26 mouse cellular contexts compared by ENCODE assay signal in the genomic region with DNA sequence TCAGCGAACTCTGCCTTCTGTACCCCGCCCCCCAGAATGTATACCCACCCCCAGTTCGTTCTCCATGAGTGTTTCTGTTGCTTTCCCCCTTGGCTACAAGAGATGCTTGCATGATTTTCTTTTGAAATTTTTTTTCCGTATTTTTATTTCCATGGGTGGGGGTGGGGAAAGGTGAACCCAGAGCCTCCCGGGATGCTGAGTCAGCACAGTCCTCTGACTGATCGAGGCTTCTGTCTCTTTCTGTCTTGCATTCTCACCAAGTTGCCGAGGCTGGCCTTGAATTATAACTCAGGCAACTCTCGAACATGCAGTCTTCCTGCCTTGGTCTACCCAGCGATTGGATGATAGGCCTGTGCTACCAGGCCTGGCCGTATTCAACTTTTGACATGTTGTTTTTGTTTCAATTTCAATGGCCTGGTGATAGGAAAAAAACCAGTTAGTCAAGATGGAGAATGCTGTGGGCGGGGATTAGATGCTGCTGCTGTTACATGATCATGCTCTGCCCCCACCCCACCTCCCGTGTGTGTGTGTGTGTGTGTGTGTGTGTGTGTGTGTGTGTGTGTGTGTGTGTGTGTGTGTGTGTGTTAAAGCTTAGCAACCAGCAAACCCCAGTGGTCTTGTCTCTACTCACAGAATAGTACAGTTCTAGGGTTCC. TPM values are rescaled to one million over a fixed set of nuclear protein-coding genes. Genes with fewer than 3 reads are reported as not detected.
A peak's percentile ranks its signal among the peaks of the same experiment; 100 is the strongest.
DNase-seq lines count a peak whose midpoint lies in the region; ATAC-seq and TF ChIP-seq lines count a peak whose summit lies in the region.
"Had no signal": no experiment of that assay in that cellular context is flagged by ENCODE, and none has a peak within 500 bp of the region (broad histone marks: within the 10 kb centered on the region; RNA-seq: fewer than 3 reads in every experiment).

No protein-coding gene starts in this region.

- no peaks in the 10 kb centered on the region for H3K79me2 ChIP-seq in heart, adult 2 months (replicated peaks; ENCODE audit: control insufficient read depth, insufficient read depth, low read length)

- no peaks in the 10 kb centered on the region for H3K9me3 ChIP-seq in hindbrain, embryonic 10.5 days
- no peaks in the 10 kb centered on the region for H3K9me3 ChIP-seq in hindbrain, embryonic 16.5 days (ENCODE audit: control insufficient read depth, low read length)
- no peaks in the 10 kb centered on the region for H3K9me3 ChIP-seq in midbrain, embryonic 14.5 days (ENCODE audit: control insufficient read depth, low read length)
- H3K9me3 ChIP-seq in midbrain, embryonic 10.5 days (replicated peaks) = no peaks in the 10 kb centered on the region
- H3K9me3 ChIP-seq in embryonic facial prominence, embryonic 15.5 days (replicated peaks) = no peaks in the 10 kb centered on the region
- H3K9me3 ChIP-seq: midbrain, embryonic 12.5 days had no signal

- DNase-seq in hindbrain, embryonic 10.5 days (ENCODE audit: low spot score) = no peak
- peak; percentile 15 for DNase-seq in midbrain, embryonic 14.5 days
- DNase-seq in midbrain, embryonic 10.5 days (ENCODE audit: low spot score) = no peak
- no peak for DNase-seq in heart, adult 2 months
- no peak for DNase-seq in adrenal gland, adult 8-10 months
- no peak for DNase-seq in embryo, embryonic 9.5 days (ENCODE audit: extremely low spot score)
- DNase-seq: cerebellum, postnatal 14 days; embryo, embryonic 11 days; lung, embryonic 14.5 days; lung, postnatal 4 days; right cerebral cortex, postnatal 14 days; thymus, postnatal 4 days had no signal

- TF ChIP-seq EP300 in heart, adult 2 months (IDR thresholded peaks at IDR 0.05; ENCODE audit: insufficient read depth, low read depth, low read length) = no peak

- intact Hi-C loops in heart, adult 2 months (cut with DNase I) = no loop called here

- H3K27me3 ChIP-seq in hindbrain, embryonic 10.5 days (ENCODE audit: insufficient read depth, poor library complexity, severe bottlenecking) = no peaks in the 10 kb centered on the region
- H3K27me3 ChIP-seq in hindbrain, embryonic 16.5 days (replicated peaks; ENCODE audit: control insufficient read depth, insufficient read depth, low read length) = no peaks in the 10 kb centered on the region
- no peaks in the 10 kb centered on the region for H3K27me3 ChIP-seq in midbrain, embryonic 14.5 days (ENCODE audit: control insufficient read depth, insufficient read depth, low read length)
- no peaks in the 10 kb centered on the region for H3K27me3 ChIP-seq in midbrain, embryonic 10.5 days (ENCODE audit: low read depth, poor library complexity, severe bottlenecking)
- H3K27me3 ChIP-seq in embryonic facial prominence, embryonic 15.5 days = no peaks in the 10 kb centered on the region
- H3K27me3 ChIP-seq in heart, adult 2 months (ENCODE audit: control insufficient read depth, insufficient read depth, low read length) = no peaks in the 10 kb centered on the region
- H3K27me3 ChIP-seq: midbrain, embryonic 12.5 days had no signal

- H3K9ac ChIP-seq in hindbrain, embryonic 16.5 days (ENCODE audit: low read depth, low read length) = no peak overlapping the region
- H3K9ac ChIP-seq in midbrain, embryonic 14.5 days (replicated peaks; ENCODE audit: low read length) = no peak overlapping the region
- H3K9ac ChIP-seq in embryonic facial prominence, embryonic 15.5 days = no peak overlapping the region
- H3K9ac ChIP-seq in heart, adult 2 months (ENCODE audit: low read depth, low read length) = no peak overlapping the region
- H3K9ac ChIP-seq: lung, embryonic 14.5 days; midbrain, embryonic 12.5 days had no signal

- H3K27ac ChIP-seq in hindbrain, embryonic 10.5 days = peak overlapping the region; percentile 24; the same call in 1 of the 2 replicates
- H3K27ac ChIP-seq in hindbrain, embryonic 16.5 days (ENCODE audit: low read depth, low read length) = no peak overlapping the region
- peak overlapping the region; percentile 52; the same call in 1 of the 2 replicates for H3K27ac ChIP-seq in midbrain, embryonic 14.5 days (replicated peaks; ENCODE audit: low read depth, low read length)
- H3K27ac ChIP-seq in midbrain, embryonic 10.5 days (replicated peaks) = no peak overlapping the region
- no peak overlapping the region; the same call in 1 of the 2 replicates for H3K27ac ChIP-seq in embryonic facial prominence, embryonic 15.5 days (replicated peaks)
- no peak overlapping the region for H3K27ac ChIP-seq in heart, adult 2 months
- H3K27ac ChIP-seq: midbrain, embryonic 12.5 days had no signal

- H3K4me2 ChIP-seq in hindbrain, embryonic 16.5 days (ENCODE audit: low read length) = no peak overlapping the region
- no peak overlapping the region for H3K4me2 ChIP-seq in midbrain, embryonic 14.5 days (ENCODE audit: low read length)
- H3K4me2 ChIP-seq in embryonic facial prominence, embryonic 15.5 days (replicated peaks) = peak overlapping the region; percentile 30
- H3K4me2 ChIP-seq: lung, embryonic 14.5 days; midbrain, embryonic 12.5 days had no signal

- no peak overlapping the region for H3K4me3 ChIP-seq in hindbrain, embryonic 10.5 days
- no peak overlapping the region for H3K4me3 ChIP-seq in hindbrain, embryonic 16.5 days (ENCODE audit: low read length)
- H3K4me3 ChIP-seq in midbrain, embryonic 14.5 days (replicated peaks; ENCODE audit: low read depth, low read length) = no peak overlapping the region
- H3K4me3 ChIP-seq in midbrain, embryonic 10.5 days = no peak overlapping the region
- no peak overlapping the region for H3K4me3 ChIP-seq in embryonic facial prominence, embryonic 15.5 days (replicated peaks)
- H3K4me3 ChIP-seq in heart, adult 2 months = no peak overlapping the region
- H3K4me3 ChIP-seq: midbrain, embryonic 12.5 days had no signal

- WGBS in hindbrain, embryonic 10.5 days = 81% methylated on average over 12 of the region's 12 CpGs
- 79% methylated on average over 12 of the region's 12 CpGs for WGBS in hindbrain, embryonic 16.5 days
- 82% methylated on average over 12 of the region's 12 CpGs for WGBS in midbrain, embryonic 14.5 days
- 89% methylated on average over 12 of the region's 12 CpGs for WGBS in midbrain, embryonic 10.5 days
- 61% methylated on average over 12 of the region's 12 CpGs for WGBS in embryonic facial prominence, embryonic 15.5 days
- WGBS in heart, adult 2 months = 77% methylated on average over 12 of the region's 12 CpGs

- no peaks in the 10 kb centered on the region for H3K36me3 ChIP-seq in hindbrain, embryonic 10.5 days
- H3K36me3 ChIP-seq in hindbrain, embryonic 16.5 days (ENCODE audit: control insufficient read depth, insufficient read depth, low read length) = no peaks in the 10 kb centered on the region
- H3K36me3 ChIP-seq in midbrain, embryonic 14.5 days (ENCODE audit: control insufficient read depth, insufficient read depth, low read length) = no peaks in the 10 kb centered on the region
- H3K36me3 ChIP-seq in midbrain, embryonic 10.5 days = no peaks in the 10 kb centered on the region
- no peaks in the 10 kb centered on the region for H3K36me3 ChIP-seq in embryonic facial prominence, embryonic 15.5 days
- no peaks in the 10 kb centered on the region for H3K36me3 ChIP-seq in heart, adult 2 months (ENCODE audit: control insufficient read depth, insufficient read depth, low read length)
- H3K36me3 ChIP-seq: midbrain, embryonic 12.5 days had no signal

- TF ChIP-seq CTCF in heart, adult 2 months (IDR thresholded peaks at IDR 0.05) = no peak

- ATAC-seq in hindbrain, embryonic 16.5 days = no peak
- no peak for ATAC-seq in midbrain, embryonic 14.5 days (ENCODE audit: low FRiP score, low TSS enrichment)
- ATAC-seq in embryonic facial prominence, embryonic 15.5 days (ENCODE audit: insufficient number of reproducible peaks, low FRiP score, low TSS enrichment, low read depth) = no peak
- ATAC-seq: intestine, embryonic 16.5 days had no signal

- no peak for TF ChIP-seq POLR2A in heart, adult 2 months (IDR thresholded peaks at IDR 0.05; ENCODE audit: insufficient read depth, low read depth, low read length)

- H3K4me1 ChIP-seq in hindbrain, embryonic 10.5 days (replicated peaks) = peaks cover 16% of the 10 kb centered on the region
- no peaks in the 10 kb centered on the region; the same call in 1 of the 2 replicates for H3K4me1 ChIP-seq in hindbrain, embryonic 16.5 days (ENCODE audit: control insufficient read depth, insufficient read depth, low read depth, low read length)
- peaks cover 10% of the 10 kb centered on the region; the same call in 1 of the 2 replicates for H3K4me1 ChIP-seq in midbrain, embryonic 14.5 days (ENCODE audit: control insufficient read depth, insufficient read depth, low read length)
- peaks cover 16% of the 10 kb centered on the region for H3K4me1 ChIP-seq in midbrain, embryonic 10.5 days
- H3K4me1 ChIP-seq in embryonic facial prominence, embryonic 15.5 days = no peaks in the 10 kb centered on the region; the same call in 1 of the 2 replicates
- no peaks in the 10 kb centered on the region for H3K4me1 ChIP-seq in heart, adult 2 months (ENCODE audit: control insufficient read depth, insufficient read depth, low read length)

RNA-seq across cellular contexts. Expression of gene Gm11011, which starts 1.8 kb away (rescaled TPM):
- polyA plus RNA-seq in hindbrain, embryonic 10.5 days (2016; fragmentation: Nextera tagmentation; extraction: Ambion mirVana) = not detected in 2 replicates
- polyA plus RNA-seq in hindbrain, embryonic 16.5 days (2015; fragmentation: Nextera tagmentation; extraction: Ambion mirVana) = not detected in 2 replicates
- polyA plus RNA-seq in midbrain, embryonic 14.5 days (2014; fragmentation: Nextera tagmentation; extraction: Ambion mirVana) = not detected in 2 replicates
- polyA plus RNA-seq in midbrain, embryonic 10.5 days (2016; fragmentation: Nextera tagmentation; extraction: Ambion mirVana) = not detected in 2 replicates
- not detected in 2 replicates for polyA plus RNA-seq in embryonic facial prominence, embryonic 15.5 days (2015; fragmentation: Nextera tagmentation; extraction: Ambion mirVana)
- not detected for total RNA-seq in heart, adult 2 months (2021)
- polyA plus RNA-seq in heart, adult 2 months (2012; rRNA removed) = not detected in 2 replicates
- not detected for total RNA-seq in adrenal gland, adult 8-10 months (2022)
- total RNA-seq: adrenal gland, adult 18-20 months; gastrocnemius, adult 8-10 months; heart, adult 8-10 months; layer of hippocampus, postnatal 14 days; left cerebral cortex, postnatal 36 days; liver, adult 2 months had no signal
- polyA plus RNA-seq: heart, embryonic 16.5 days; hindbrain, embryonic 11.5 days; intestine, embryonic 16.5 days; large intestine, adult 2 months; liver, adult 2 months; lung, embryonic 14.5 days; midbrain, embryonic 12.5 days; neural tube, embryonic 11.5 days had no signal

RNA-seq across cellular contexts. Expression of gene Tshz2, which starts 47.1 kb away (rescaled TPM):
- polyA plus RNA-seq in hindbrain, embryonic 10.5 days (2016; fragmentation: Nextera tagmentation; extraction: Ambion mirVana) = 3.0 and 5.1 TPM in 2 replicates
- polyA plus RNA-seq in hindbrain, embryonic 16.5 days (2015; fragmentation: Nextera tagmentation; extraction: Ambion mirVana) = 32.0 and 33.5 TPM in 2 replicates
- 13.0 and 13.3 TPM in 2 replicates for polyA plus RNA-seq in midbrain, embryonic 14.5 days (2014; fragmentation: Nextera tagmentation; extraction: Ambion mirVana)
- polyA plus RNA-seq in midbrain, embryonic 10.5 days (2016; fragmentation: Nextera tagmentation; extraction: Ambion mirVana) = 1.2 and 1.7 TPM in 2 replicates
- 10.1 and 10.5 TPM in 2 replicates for polyA plus RNA-seq in embryonic facial prominence, embryonic 15.5 days (2015; fragmentation: Nextera tagmentation; extraction: Ambion mirVana)
- total RNA-seq in heart, adult 2 months (2021) = 10 to 100 TPM; 12.1 to 12.9 TPM
- 8.2 and 8.7 TPM in 2 replicates for polyA plus RNA-seq in heart, adult 2 months (2012; rRNA removed)
- 10 to 100 TPM; 40.4 to 58.6 (median 47.5) TPM for total RNA-seq in adrenal gland, adult 8-10 months (2022)

Comparison
In these comparisons a context has a peak if more than half of its experiments do, and no peak if none do; other contexts are left out.
1. H3K27ac ChIP-seq: peak in hindbrain, embryonic 10.5 days (single experiment) and midbrain, embryonic 14.5 days (single experiment); none in hindbrain, embryonic 16.5 days (single experiment), midbrain, embryonic 10.5 days (single experiment), embryonic facial prominence, embryonic 15.5 days (single experiment) and heart, adult 2 months (single experiment).